Mouse (Mus musculus) neutrophil, adult 83 days (primary cell): Measurements from ENCODE around the gene Qrsl1. TPM values are rescaled to one million over a fixed set of nuclear protein-coding genes. Genes with fewer than 3 reads are reported as not detected.

Experiments
- total RNA-seq, 2 experiments: library from RNA; stranded (reverse); gene quantifications; one replicate each; pipeline ENCODE4 v1.2.4; 2023

Gene Qrsl1
- 1 to 10 TPM; 4.7 to 5.7 TPM for total RNA-seq

GRCm38 (mm10) chr10:43901578-43902194, at the start of gene Qrsl1, which contains the start of gene Rtn4ip1:
Gene Qrsl1, minus strand, starts transcription at chr10:43901745.
Gene Rtn4ip1, plus strand, starts transcription at chr10:43901807.

Other genes with a start within 250 kb of the Qrsl1 start
- 1 to 10 TPM; 5.0 to 6.1 TPM for gene Rtn4ip1, start 62 bp upstream of the Qrsl1 start, total RNA-seq
- gene Crybg1, start 247.1 kb upstream of the Qrsl1 start, total RNA-seq, result 10 to 100 TPM; 24.1 to 26.6 TPM